Mouse (Mus musculus): ENCODE data around the gene Spata2. TPM values are rescaled to one million over a fixed set of nuclear protein-coding genes. Genes with fewer than 3 reads are reported as not detected.

Spata2 gene
- 10 to 100 TPM; 23.4 to 31.2 TPM for total RNA-seq (2023)

GRCm38 (mm10) chr2:167492713-167493636, at the start of gene Spata2:
Spata2 (minus strand) TSS chr2:167492887.

DNA sequence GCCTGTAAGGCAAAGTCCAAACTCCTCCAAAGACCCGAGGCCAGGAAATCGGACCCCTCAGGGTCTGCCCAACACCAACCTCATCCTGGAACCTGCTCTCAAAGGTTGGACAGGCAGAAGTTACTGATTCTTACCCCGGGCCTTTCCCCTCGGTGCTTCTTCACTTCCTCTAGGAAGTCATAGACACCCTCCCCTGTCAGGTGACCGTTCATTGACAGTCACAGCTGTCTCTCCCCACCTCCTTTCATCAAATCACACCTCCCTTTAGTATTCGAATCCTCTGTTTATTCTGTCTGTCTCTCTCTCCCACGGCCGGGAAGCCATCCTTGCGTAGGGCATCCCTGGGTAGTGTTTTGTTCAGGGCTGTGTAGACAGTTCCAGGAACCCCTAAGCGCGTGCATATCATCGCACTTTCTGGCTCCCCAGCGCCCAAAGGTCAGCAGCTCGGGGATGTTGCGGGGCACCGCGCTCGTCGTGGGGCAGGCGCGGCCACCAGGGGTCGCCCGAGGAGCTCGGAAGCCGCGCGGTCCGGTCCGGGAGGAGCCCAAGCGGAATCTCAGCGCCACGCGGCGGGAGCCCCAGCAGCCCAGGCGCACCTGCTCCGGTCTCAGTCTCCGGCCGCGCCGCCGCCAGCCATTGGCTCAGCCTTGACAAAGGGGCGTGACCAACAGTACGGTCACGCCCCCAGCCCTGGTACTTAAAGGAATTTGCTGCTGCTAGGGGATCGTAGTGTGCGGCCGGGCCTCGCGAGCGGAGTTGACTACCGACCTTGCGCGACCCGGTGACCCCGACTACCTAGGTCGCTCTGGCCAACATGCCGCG, 45.0 kb upstream of the Spata2 start, which contains the start of gene Snai1:
Gene Snai1, plus strand, starts transcription at position 720 of the 822 bp plus-strand sequence.

DNA sequence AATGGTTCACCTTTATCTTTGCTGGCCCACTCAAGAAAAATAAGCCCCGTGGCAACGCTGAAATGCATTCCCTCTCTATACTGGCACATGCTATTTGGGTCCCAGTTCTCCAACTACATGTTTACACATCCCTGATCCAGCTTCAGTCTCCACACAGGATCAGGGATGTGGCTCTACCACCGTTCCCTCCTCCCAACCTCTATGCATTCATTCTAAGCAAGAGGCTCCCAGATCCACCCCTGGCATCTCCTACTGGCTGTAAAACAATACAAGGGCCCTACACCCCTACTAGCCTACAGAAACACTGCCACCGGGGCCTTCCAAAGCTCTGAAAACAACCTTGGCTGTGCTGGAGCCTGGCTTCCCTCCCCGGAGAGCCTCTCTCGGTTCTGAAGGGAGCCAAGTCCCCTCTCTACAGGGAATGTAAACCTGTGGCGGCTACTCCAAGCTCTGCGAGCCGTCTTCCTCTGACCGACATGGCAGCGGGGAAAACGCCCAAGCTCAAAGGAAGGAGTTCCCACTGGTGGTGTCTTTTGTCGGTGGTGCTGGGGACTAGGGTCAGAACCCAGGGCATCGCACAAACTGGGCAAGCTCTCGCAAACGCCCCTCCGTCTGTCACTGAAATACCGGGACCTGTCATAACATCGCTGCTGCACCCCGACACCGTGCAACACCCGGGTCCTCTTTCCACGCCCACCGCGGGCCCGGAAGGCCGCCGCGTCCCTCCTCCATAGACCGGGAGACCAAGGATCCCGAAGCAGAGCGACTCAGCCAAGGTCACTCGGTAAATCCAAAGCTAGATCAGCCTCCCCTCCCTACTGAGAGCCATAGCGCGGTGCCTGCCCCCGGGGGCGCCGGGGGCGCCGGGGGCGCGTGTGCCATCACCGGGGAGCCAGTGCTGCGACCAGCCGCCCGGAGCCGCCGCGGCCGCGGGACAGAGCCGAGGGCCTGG, 654 bp downstream of the Spata2 start, which contains the start of gene Rnf114:
Gene Rnf114, plus strand, starts transcription at position 889 of the 952 bp plus-strand sequence.

Other genes with a start within 250 kb of the Spata2 start
- 10 to 100 TPM; 23.8 to 33.6 TPM for gene B4galt5, start 143.7 kb downstream of the Spata2 start, total RNA-seq (2023)
- gene Slc9a8, start 71.2 kb downstream of the Spata2 start, total RNA-seq (2023) = 10 to 100 TPM; 34.1 to 36.3 TPM
- 10 to 100 TPM; 50.5 to 55.6 TPM for gene Rnf114, start 242 bp downstream of the Spata2 start, total RNA-seq (2023)
- 1 to 10 TPM; 1.1 to 1.2 TPM for gene Snai1, start 45.3 kb upstream of the Spata2 start, total RNA-seq (2023)
- 10 to 100 TPM; 83.0 to 92.3 TPM for gene Ube2v1, start 139.2 kb upstream of the Spata2 start, total RNA-seq (2023)
- gene Gm20431, start 168.6 kb upstream of the Spata2 start, total RNA-seq (2023) = 10 to 100 TPM; 10.9 to 14.4 TPM
- 100 to 1,000 TPM; 360 to 428 TPM for gene Cebpb, start 196.0 kb upstream of the Spata2 start, total RNA-seq (2023)
- 100 to 1,000 TPM; 103 to 105 TPM for gene Tmem189, start 196.9 kb upstream of the Spata2 start, total RNA-seq (2023)

Data from neutrophil, adult 83 days (primary cell).